Mouse (Mus musculus): ENCODE results near the gene Idh3a. TPM values are rescaled to one million over a fixed set of nuclear protein-coding genes. Genes with fewer than 3 reads are reported as not detected.
"Not testable (repeated sequence)": the region's sequence is repeated elsewhere in the genome, so short reads cannot be mapped to it uniquely, and the experiment has no call there.

Gene Idh3a
- polyA plus RNA-seq, 1 experiment from 2014 or later, result 104 TPM

GRCm38 (mm10) chr9:54555044-54555443 lies 31.1 kb upstream of the Idh3a start:
- Histone ChIP-seq H3K4me2 (no peak overlapping the region), H3K4me1 (replicated peaks) (peaks cover 6% of the 10 kb centered on the region), H3K9me3 (no peaks in the 10 kb centered on the region), H3K4me3 (replicated peaks) (no peak overlapping the region), H3K27ac (no peak overlapping the region), H3K27me3 (peaks cover 11% of the 10 kb centered on the region; the same call in 1 of the 2 replicates), H3K36me3 (no peaks in the 10 kb centered on the region), H3K9ac (replicated peaks) (no peak overlapping the region)
- WGBS, result 83% methylated on average over 2 of the region's 2 CpGs
- no peak for ATAC-seq (ENCODE audit: insufficient number of reproducible peaks, insufficient read depth, low FRiP score, low TSS enrichment, low read depth)

- Histone ChIP-seq H3K36me3 (no peaks in the 10 kb centered on the region), H3K4me1 (replicated peaks) (peaks cover 9% of the 10 kb centered on the region), H3K4me3 (replicated peaks) (no peak overlapping the region), H3K9me3 (no peaks in the 10 kb centered on the region), H3K27me3 (peaks cover 11% of the 10 kb centered on the region; the same call in 1 of the 2 replicates), H3K4me2 (no peak overlapping the region), H3K27ac (no peak overlapping the region), H3K9ac (replicated peaks) (no peak overlapping the region)
- ATAC-seq (ENCODE audit: insufficient number of reproducible peaks, insufficient read depth, low FRiP score, low TSS enrichment, low read depth), result no peak
- WGBS, result 73% methylated on average over 8 of the region's 8 CpGs
Measured at GRCm38 (mm10) chr9:54558731-54559130, 27.4 kb upstream of the Idh3a start.

GRCm38 (mm10) chr9:54559771-54560471 lies 26.2 kb upstream of the Idh3a start, which contains the start of gene Cib2:
Gene Cib2, minus strand, starts transcription at chr9:54560218.
- 2% methylated on average over 45 of the region's 54 CpGs for WGBS
- H3K27me3 ChIP-seq, result peaks cover 11% of the 10 kb centered on the region; the same call in 1 of the 2 replicates
- no peaks in the 10 kb centered on the region for H3K36me3 ChIP-seq
- H3K9me3 ChIP-seq, result no peaks in the 10 kb centered on the region
- peak within 1 kb of the TSS; percentile 60 for H3K4me3 ChIP-seq (replicated peaks)
- peak within 1 kb of the TSS; percentile 81 for H3K4me2 ChIP-seq
- H3K4me1 ChIP-seq (replicated peaks), result peaks cover 9% of the 10 kb centered on the region
- peak within 1 kb of the TSS; percentile 60 for H3K9ac ChIP-seq (replicated peaks)
- peak; percentile 92 for ATAC-seq (ENCODE audit: insufficient number of reproducible peaks, insufficient read depth, low FRiP score, low TSS enrichment, low read depth)
- no peak within 1 kb of the TSS for H3K27ac ChIP-seq

- no peak overlapping the region for H3K4me3 ChIP-seq (replicated peaks)
- no peak for ATAC-seq (ENCODE audit: insufficient number of reproducible peaks, insufficient read depth, low FRiP score, low TSS enrichment, low read depth)
- peaks cover 11% of the 10 kb centered on the region; the same call in 1 of the 2 replicates for H3K27me3 ChIP-seq
- no peak overlapping the region for H3K4me2 ChIP-seq
- H3K9ac ChIP-seq (replicated peaks), result no peak overlapping the region
- no peaks in the 10 kb centered on the region for H3K36me3 ChIP-seq
- H3K4me1 ChIP-seq (replicated peaks), result peaks cover 9% of the 10 kb centered on the region
- H3K9me3 ChIP-seq, result no peaks in the 10 kb centered on the region
- no peak overlapping the region for H3K27ac ChIP-seq
- 85% methylated on average over 8 of the region's 8 CpGs for WGBS
Measured at GRCm38 (mm10) chr9:54560831-54561601, 25.1 kb upstream of the Idh3a start.

DNA sequence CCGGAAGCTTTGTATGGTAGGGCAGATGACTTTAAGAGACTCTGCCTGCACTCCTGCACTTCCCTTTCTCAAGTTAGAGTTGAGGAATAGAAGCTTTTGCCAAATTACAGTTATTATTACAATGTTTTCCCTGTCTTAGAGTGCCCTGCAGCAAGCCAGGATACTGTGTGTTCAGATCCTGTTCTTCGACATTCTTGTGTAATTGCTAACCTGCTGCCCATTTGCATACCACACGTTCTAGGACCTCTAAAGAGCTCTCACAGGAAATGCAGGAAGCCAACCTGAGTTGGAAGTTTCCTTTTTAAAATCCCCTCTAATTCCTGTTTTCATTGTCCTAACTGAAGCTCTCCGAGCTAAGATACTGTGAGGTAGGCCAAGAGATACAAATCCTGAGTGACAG lies 19.2 kb upstream of the Idh3a start:
- Histone ChIP-seq H3K27ac (0 out of 2 replicates have a peak overlapping the region, but pooled peaks have one; percentile 7), H3K9me3 (no peaks in the 10 kb centered on the region), H3K36me3 (no peaks in the 10 kb centered on the region), H3K4me1 (replicated peaks) (no peaks in the 10 kb centered on the region), H3K9ac (replicated peaks) (no peak overlapping the region), H3K4me2 (no peak overlapping the region), H3K4me3 (replicated peaks) (no peak overlapping the region), H3K27me3 (no peaks in the 10 kb centered on the region)
- ATAC-seq (ENCODE audit: insufficient number of reproducible peaks, insufficient read depth, low FRiP score, low TSS enrichment, low read depth), result no peak
- 48% methylated on average over 4 of the region's 4 CpGs for WGBS

DNA sequence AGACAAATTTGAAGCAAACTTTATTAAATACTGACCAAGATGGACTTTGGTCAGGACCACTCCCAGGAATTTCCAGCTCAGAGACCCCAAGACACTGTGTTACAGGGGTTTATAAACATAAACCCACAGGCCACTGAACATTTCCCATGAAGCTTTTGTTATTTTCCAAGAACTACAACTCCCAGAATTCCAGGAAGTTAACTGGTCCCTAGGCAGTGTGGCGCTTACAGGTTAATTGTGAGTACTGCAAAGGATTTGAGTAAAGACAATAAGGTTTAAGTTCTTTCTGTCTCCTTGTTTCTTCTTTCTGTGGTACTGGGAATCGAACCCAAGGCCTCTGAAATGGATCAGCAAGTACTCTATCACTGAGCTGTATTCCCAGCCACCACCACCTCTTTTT lies 17.4 kb upstream of the Idh3a start:
- 38% methylated on average over 2 of the region's 2 CpGs for WGBS
- Histone ChIP-seq H3K4me3 (replicated peaks) (no peak overlapping the region), H3K4me1 (replicated peaks) (no peaks in the 10 kb centered on the region), H3K9ac (replicated peaks) (no peak overlapping the region), H3K9me3 (no peaks in the 10 kb centered on the region), H3K27ac (no peak overlapping the region), H3K36me3 (no peaks in the 10 kb centered on the region), H3K27me3 (no peaks in the 10 kb centered on the region), H3K4me2 (no peak overlapping the region)
- no peak for ATAC-seq (ENCODE audit: insufficient number of reproducible peaks, insufficient read depth, low FRiP score, low TSS enrichment, low read depth)

DNA sequence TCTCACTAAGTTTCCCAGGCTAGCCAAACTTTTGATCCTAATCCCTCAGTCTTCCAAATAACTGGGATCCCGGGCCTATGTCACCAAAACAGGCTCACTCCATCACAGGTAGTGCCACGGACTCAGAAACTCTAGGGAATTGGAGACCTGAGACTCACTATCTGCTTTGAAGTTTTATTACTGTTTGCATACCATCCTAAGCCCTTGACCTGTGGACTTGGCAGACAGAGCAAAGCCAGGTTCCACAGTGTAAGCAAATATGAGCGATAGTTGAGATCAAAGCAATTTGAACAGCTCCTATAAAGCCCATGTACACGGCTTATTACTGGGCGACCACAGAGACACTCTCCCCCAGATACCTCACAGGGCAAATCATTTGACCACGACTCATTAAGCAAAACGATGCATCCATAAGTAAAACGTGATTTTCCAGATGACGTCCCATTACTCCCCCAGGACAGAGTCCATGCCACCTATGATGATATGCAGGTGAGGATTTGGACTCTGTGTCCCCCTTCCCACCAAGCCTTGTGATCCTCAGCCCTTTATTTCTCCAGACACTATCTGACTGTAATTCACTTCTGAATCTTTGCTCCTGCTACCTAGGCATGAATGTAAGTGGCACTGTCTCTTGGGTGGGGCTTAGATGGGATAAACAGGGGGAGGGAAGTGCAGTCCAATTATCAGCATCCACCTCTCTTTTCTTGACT lies 14.8 kb upstream of the Idh3a start:
- H3K4me1 ChIP-seq (replicated peaks), result no peaks in the 10 kb centered on the region
- no peak overlapping the region for H3K27ac ChIP-seq
- WGBS, result 61% methylated on average over 9 of the region's 9 CpGs
- H3K4me2 ChIP-seq, result no peak overlapping the region
- H3K9ac ChIP-seq (replicated peaks), result no peak overlapping the region
- no peaks in the 10 kb centered on the region for H3K9me3 ChIP-seq
- no peak overlapping the region for H3K4me3 ChIP-seq (replicated peaks)
- H3K36me3 ChIP-seq, result no peaks in the 10 kb centered on the region
- ATAC-seq (ENCODE audit: insufficient number of reproducible peaks, insufficient read depth, low FRiP score, low TSS enrichment, low read depth), result no peak
- H3K27me3 ChIP-seq, result no peaks in the 10 kb centered on the region

DNA sequence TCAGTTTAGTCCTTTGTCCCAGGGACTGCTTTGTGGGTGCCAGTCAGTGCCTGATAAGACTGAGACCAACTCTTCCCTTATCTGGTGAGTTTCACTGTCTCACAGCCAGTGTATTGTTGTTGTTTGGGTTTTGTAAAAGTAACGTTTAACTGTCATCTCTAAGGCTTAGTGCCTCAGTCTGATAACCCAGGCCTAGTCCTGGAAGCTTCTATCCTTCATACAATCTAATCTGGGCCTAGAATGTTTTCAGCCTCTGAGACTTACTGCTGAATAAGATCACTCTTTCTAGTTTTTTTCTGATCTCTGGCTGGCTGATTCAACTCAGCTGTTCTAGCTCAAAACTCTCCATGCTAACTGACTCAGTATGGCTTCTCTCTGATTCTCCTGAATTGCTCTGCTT lies 2.4 kb upstream of the Idh3a start:
- no peak for ATAC-seq (ENCODE audit: insufficient number of reproducible peaks, insufficient read depth, low FRiP score, low TSS enrichment, low read depth)
- peaks cover 11% of the 10 kb centered on the region for H3K4me1 ChIP-seq (replicated peaks)
- 59% methylated on average over 1 of the region's 1 CpGs for WGBS
- H3K9me3 ChIP-seq, result no peaks in the 10 kb centered on the region
- no peak overlapping the region for H3K27ac ChIP-seq
- H3K36me3 ChIP-seq, result peaks cover 4% of the 10 kb centered on the region; the same call in 1 of the 2 replicates
- H3K27me3 ChIP-seq, result no peaks in the 10 kb centered on the region
- no peak overlapping the region for H3K9ac ChIP-seq (replicated peaks)
- no peak overlapping the region for H3K4me2 ChIP-seq
- H3K4me3 ChIP-seq (replicated peaks), result no peak overlapping the region

DNA sequence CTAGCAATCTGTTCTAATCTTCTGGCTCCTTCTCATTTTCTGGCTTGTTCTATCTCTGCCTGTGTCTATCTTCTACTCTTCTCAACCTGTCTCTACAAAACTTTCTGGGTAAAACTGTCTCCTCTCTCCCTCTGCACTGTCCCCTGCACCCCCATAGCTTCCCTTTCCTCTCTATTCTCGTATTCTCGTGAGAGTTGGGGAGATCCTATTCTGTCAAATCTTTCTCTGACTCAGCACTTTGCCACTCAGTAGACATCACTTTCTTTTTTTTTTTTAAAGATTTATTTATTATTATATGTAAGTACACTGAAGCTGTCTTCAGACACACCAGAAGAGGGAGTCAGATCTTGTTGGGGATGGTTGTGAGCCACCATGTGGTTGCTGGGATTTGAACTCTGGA lies 2.0 kb upstream of the Idh3a start:
- H3K36me3 ChIP-seq; H3K27ac ChIP-seq; ATAC-seq (ENCODE audit: insufficient number of reproducible peaks, insufficient read depth, low FRiP score, low TSS enrichment, low read depth); H3K9ac ChIP-seq (replicated peaks); H3K9me3 ChIP-seq; H3K27me3 ChIP-seq; H3K4me2 ChIP-seq; H3K4me3 ChIP-seq (replicated peaks): not testable (repeated sequence)
- 73% methylated on average over 2 of the region's 2 CpGs for WGBS
- H3K4me1 ChIP-seq (replicated peaks), result peaks cover 11% of the 10 kb centered on the region

- H3K4me3 ChIP-seq (replicated peaks), result peak overlapping the region; percentile 89
Measured at GRCm38 (mm10) chr9:54585839-54586198, 315 bp upstream of the Idh3a start.

DNA sequence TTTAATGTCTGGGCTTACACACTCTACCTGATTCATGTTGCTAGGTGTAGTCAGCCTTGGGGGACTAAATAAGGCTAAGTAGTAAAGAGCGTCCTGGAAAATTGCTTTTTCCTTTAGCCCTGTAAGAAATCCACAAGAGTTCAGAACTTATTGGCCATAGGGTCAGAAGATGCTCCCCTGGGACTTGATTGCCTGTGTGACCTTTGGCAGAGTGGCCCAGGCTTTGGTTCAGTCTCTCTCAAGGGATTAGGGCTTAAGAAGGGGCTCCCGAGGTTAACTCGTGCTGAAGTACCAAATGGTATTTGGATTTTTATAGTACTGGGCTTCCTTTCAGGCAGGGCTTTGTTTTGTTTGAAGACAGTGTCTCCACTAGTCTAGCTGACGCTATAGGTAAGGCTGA lies 1.7 kb downstream of the Idh3a start:
- Histone ChIP-seq H3K27me3 (no peaks in the 10 kb centered on the region), H3K27ac (no peak overlapping the region), H3K36me3 (peaks cover 33% of the 10 kb centered on the region), H3K9ac (replicated peaks) (no peak overlapping the region), H3K4me1 (replicated peaks) (peaks cover 11% of the 10 kb centered on the region), H3K4me2 (peak overlapping the region; percentile 90), H3K4me3 (replicated peaks) (no peak overlapping the region), H3K9me3 (no peaks in the 10 kb centered on the region)
- no peak for ATAC-seq (ENCODE audit: insufficient number of reproducible peaks, insufficient read depth, low FRiP score, low TSS enrichment, low read depth)
- 52% methylated on average over 4 of the region's 4 CpGs for WGBS

More at GRCm38 (mm10) chr9:54585839-54586198, 315 bp upstream of the Idh3a start:
- Histone ChIP-seq H3K9ac (replicated peaks) (no peak overlapping the region), H3K36me3 (peaks cover 16% of the 10 kb centered on the region), H3K4me1 (replicated peaks) (peaks cover 11% of the 10 kb centered on the region), H3K4me2 (peak overlapping the region; percentile 90), H3K27ac (no peak overlapping the region), H3K27me3 (no peaks in the 10 kb centered on the region), H3K9me3 (no peaks in the 10 kb centered on the region)
- ATAC-seq (ENCODE audit: insufficient number of reproducible peaks, insufficient read depth, low FRiP score, low TSS enrichment, low read depth), result peak; percentile 6; the same call in 1 of the 2 replicates
- WGBS, result 29% methylated on average over 5 of the region's 5 CpGs
